Mouse (Mus musculus) left cerebral cortex, postnatal 14 days (tissue): ENCODE measurements around the gene Dnajc13. TPM values are rescaled to one million over a fixed set of nuclear protein-coding genes. Genes with fewer than 3 reads are reported as not detected.
A peak's percentile ranks its signal among the peaks of the same experiment; 100 is the strongest.

ENCODE experiments used
- DNase-seq, 2 experiments: peaks; one replicate each; pipeline ENCODE4 v3.0.0; 2021 to 2022; ENCODE audit warnings: low spot score in 2 of 2, mixed read lengths in 1 of 2
- intact Hi-C: fragments of 180-260 bp; cut with DNase I; formaldehyde crosslinking; loops from one replicate; pipeline ENCODE4 v1.15.1; 2025
- total RNA-seq, 2 experiments: library from RNA; stranded (reverse); gene quantifications; 2 replicates each; pipeline ENCODE4 v1.2.3; 2021

The Dnajc13 gene
- total RNA-seq, 2 experiments from 2014 or later, result 67.4 to 68.7 TPM

DNA sequence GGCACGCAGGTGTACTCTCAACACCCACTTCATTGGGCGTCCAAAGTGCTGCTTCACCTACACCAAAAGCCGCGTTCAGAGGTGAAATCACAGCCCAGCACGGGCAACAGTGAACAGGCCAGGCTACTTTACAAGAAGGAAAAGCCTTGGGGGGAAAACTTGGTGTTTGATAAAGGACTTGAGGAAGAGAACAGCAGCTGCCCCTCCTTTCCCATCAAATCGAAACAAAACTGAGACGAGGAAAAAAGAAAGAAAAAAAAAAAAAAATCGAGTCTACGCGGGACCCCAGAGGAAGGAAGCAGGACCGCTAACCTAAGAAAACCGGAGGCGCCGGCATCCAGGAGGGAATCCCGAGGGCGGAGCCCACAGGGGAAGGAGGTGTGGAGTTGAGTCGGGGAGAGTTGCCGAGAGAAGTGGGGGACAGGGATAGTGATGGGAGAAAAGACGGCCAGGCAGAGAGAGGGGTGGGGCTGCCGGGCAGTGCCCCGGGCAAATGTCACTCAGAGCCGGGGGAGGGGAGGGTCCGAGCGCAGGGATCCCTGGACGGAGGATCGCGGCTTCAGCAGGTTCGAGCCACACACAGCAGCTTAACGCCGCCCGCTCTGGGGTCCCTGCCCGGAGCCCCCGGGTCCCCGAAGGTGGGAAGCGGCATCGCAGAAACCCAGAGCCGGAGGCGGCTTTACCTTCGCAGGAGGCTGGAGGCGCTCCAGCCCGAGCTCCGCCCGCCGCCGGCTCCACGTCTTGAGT lies 541 bp downstream of the Dnajc13 start:
- intact Hi-C loops, result no loop called here
- peak; percentile 19 to 28 for DNase-seq

DNA sequence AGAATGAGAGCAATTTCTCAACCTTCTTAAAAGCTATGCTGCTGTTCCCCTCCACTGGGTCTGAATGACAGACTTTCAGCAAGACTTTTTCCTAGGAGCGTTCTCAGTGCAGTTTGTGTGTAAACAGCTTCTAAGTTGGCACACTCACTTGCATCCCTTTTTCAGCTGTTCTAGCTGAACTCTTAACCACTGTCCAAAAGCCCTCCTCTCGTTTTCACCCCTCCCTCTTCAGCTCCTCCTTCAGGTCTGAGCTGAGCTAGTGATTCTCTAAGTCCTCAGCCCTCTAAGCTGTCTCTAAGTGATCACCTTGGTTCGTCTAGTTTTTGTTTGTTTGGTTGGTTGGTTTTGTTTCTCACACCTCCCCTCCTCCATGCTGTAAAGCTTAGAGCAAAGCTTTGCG lies 2.4 kb downstream of the Dnajc13 start:
- no peak for DNase-seq
- intact Hi-C loops, result no loop called here

DNA sequence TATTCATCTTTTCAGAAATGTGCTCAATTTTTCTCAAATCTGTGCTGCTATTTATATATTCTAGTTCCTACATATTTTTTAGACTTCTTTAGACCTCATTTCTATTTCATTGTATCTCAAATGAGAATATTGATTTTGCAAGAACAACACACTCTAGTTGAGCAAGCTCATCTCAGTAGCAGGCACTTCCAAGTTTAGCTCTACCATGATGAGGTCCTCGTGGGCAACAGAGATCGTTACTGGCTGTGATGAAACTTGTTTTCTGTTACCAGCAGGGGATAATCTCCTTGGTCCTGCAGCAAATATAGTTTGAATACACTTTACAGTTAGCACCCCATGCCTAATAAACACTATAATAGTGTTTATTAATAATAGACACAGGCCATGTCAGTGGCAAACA lies 6.6 kb downstream of the Dnajc13 start:
- intact Hi-C loops, result no loop called here
- no peak for DNase-seq

GRCm38 (mm10) chr9:104254408-104255180 lies 8.1 kb downstream of the Dnajc13 start:
- intact Hi-C loops, result no loop called here
- DNase-seq, result peak in 1 of 2 experiments; percentile 19

GRCm38 (mm10) chr9:104252637-104253036 lies 10.1 kb downstream of the Dnajc13 start:
- intact Hi-C loops, result no loop called here
- DNase-seq, result no peak

DNA sequence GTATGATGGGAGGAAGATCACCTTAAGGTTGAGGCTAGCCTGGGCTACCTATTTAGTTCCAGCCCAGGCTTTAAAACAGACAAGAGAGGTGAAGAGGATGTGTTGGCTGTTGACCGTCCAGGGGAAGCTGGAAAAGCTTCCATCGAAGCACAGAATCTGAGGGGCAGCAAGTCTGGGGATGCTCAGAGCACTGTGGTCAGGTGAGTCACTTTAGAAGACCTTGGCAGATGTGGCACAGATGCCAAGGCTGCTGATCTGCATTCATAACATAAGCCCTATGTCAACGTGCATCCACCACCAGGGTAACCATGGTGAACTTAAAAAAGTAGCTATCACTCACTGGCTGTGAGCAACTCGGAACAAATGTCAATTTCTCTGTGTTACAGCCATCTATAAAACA lies 11.0 kb downstream of the Dnajc13 start:
- DNase-seq, result no peak
- intact Hi-C loops, result no loop called here

DNA sequence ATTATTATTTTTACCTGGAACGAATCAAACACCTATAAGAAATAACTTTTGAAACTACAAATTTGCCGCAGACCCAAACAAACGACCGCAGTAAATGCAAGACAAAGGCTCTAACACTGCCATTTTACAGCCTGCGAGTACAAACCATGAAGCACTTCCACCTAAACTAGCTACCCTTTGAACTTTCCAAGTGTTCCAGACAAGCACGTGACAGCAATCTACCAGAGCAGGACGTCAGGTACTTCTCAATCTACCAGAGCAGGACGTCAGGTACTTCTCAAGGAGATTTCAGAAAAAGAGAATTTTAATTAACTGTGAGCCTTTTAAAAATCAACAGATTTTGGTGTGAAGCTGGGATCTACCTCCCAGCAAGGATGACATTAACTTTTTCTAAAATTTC lies 11.6 kb downstream of the Dnajc13 start:
- DNase-seq, result no peak
- intact Hi-C loops, result no loop called here

- no peak for DNase-seq
- intact Hi-C loops, result no loop called here
Measured at GRCm38 (mm10) chr9:104247307-104247987, 15.3 kb downstream of the Dnajc13 start.

DNA sequence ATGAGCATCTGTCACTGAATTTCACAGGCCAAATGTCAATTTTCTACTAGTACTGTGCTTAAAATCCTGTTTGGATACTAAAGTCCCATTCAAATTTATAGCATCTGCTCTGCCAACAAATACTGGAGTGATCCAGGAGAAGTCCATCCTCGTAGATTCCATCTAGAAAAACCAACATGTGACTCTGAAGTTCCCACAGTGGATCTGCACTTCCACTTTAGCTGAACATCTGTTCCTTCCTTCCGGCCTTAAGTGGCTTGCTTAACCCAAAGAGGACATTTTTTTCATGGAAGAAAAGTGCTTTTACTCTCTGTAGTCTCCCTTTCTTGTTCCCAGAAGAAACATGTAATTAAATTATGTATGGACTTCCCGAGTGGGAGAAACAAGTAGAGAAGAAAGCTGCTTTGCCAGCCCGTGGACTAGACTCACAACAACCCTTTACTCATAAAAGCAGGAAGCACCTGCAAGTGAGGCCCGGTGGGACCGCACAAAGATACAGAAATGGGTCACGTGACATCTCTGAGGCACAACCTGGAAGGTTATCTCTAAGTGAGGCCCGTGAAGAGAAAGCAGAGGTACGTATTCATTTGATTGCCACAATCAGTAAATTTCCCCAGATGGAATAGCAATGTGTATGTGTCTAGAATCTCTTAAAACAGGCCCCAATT lies 18.8 kb downstream of the Dnajc13 start:
- intact Hi-C loops, result no loop called here
- no peak for DNase-seq

GRCm38 (mm10) chr9:104240146-104240545 lies 22.6 kb downstream of the Dnajc13 start:
- intact Hi-C loops, result no loop called here
- DNase-seq, result no peak

GRCm38 (mm10) chr9:104239076-104239475 lies 23.7 kb downstream of the Dnajc13 start:
- no peak for DNase-seq
- intact Hi-C loops, result no loop called here

DNA sequence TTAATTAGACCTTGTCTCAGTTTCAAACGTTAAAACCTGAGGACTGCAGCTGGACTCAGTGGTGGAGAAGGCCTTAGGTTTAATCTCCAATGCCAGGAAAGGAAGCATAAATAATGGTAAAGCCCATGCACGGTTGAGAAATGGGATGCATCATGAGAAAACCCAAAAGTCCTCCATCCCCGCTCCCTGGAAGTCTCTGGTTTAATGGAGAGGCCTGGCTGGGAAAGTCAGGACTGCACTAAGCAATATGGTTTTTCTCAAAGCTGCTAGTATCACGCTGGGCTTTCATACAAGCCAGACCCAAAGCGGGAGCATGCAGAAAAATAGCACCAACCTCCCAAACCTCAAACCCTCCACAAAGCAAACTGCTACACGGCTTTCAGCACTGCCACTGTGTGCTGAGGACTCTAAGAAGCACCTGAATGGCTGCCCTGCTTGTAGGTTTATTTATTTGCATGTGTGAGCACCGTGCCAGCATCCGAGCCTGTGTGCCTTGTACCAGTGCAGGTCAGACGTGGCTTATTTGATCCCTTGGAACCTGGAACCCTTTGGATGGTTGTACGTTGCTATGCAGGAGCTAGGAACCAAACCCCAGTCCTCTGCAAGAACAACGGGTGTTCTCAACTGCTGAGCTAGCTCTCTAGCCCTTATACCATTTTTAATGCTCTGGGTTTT lies 26.3 kb downstream of the Dnajc13 start:
- intact Hi-C loops, result no loop called here
- no peak for DNase-seq

GRCm38 (mm10) chr9:104235751-104236150 lies 27.0 kb downstream of the Dnajc13 start:
- peak; percentile 33 to 58 for DNase-seq
- intact Hi-C loops, result no loop called here

DNA sequence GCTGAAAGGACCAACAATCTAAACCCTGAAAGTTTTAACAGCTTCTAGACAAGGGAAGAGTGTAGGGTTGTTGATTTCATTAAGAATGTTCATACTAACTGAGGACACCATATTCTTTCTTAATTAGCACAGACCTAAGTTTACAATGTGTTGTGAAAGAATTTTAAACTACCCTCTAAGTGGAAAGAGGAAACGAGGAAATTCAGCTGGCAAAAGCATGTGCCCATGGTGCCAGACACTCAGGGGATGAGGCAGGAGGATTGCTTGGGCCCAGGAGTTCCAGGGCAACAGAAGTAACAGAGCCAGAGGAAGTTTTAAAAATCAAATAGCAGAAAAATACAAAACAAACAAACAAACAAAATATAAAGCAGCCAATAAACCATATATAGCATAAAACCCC lies 28.9 kb downstream of the Dnajc13 start:
- DNase-seq, result no peak
- intact Hi-C loops, result no loop called here

- intact Hi-C loops, result no loop called here
- no peak for DNase-seq
Measured at GRCm38 (mm10) chr9:104233060-104233459, 29.7 kb downstream of the Dnajc13 start.

DNA sequence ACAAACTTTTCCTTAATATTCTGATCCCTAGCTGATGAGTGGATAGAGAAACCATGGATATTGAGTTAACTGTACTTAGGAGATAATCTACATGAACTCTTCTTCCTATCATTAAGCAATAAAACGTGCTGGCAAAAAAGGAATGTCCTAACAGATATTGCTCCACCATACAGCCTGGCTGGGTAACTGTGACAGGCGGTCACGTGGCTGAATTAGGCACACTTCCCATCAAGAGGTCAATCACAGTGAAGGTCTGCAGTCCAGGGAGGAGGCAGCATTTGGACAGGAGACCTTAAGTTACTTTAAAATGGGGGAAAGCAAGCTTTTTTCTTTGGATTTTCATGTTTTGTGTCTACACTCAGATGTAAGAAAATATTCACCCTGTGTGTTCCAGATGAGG lies 30.7 kb downstream of the Dnajc13 start:
- DNase-seq, result no peak
- intact Hi-C loops, result no loop called here

GRCm38 (mm10) chr9:104211402-104211801 lies 51.3 kb downstream of the Dnajc13 start:
- intact Hi-C loops, result no loop called here
- no peak for DNase-seq

DNA sequence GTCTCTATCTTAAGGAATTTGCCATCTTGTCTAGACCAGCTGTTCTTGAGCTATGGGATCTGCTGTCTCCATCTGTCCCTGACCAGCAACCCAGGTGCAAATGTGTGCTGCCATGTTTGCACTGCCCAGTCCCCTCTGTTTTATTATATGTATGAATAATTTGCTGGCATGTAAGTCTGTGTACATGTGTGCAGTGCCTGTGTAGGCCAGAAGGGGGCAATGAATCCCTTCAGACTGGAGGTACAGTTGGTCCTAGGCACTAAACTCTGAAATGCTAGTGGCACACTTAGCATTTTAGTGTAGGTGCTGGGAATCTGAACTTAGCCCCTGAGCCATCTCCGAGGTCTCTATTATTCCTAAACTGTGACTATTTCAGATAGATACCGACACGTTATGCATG lies 58.9 kb downstream of the Dnajc13 start:
- DNase-seq, result peak; percentile 49 to 52
- intact Hi-C loops, result no loop called here

GRCm38 (mm10) chr9:104194528-104194927 lies 68.2 kb downstream of the Dnajc13 start:
- intact Hi-C loops, result loop anchor here (5.0 kb wide), 1 partner anchor 107 kb away; no protein-coding TSS in a partner anchor
- DNase-seq, result no peak
